Mouse (Mus musculus): Measurements from ENCODE around the gene Ttyh2. TPM values are rescaled to one million over a fixed set of nuclear protein-coding genes. Genes with fewer than 3 reads are reported as not detected.
"Not testable (repeated sequence)": the region's sequence is repeated elsewhere in the genome, so short reads cannot be mapped to it uniquely, and the experiment has no call there.

Ttyh2 gene
- total RNA-seq, 2 experiments from 2014 or later = 0.40 to 0.88 TPM

GRCm38 (mm10) chr11:114656994-114657644 is 18.1 kb upstream of the Ttyh2 start:
- no peak for ATAC-seq (ENCODE audit: poor library complexity, severe bottlenecking)

DNA sequence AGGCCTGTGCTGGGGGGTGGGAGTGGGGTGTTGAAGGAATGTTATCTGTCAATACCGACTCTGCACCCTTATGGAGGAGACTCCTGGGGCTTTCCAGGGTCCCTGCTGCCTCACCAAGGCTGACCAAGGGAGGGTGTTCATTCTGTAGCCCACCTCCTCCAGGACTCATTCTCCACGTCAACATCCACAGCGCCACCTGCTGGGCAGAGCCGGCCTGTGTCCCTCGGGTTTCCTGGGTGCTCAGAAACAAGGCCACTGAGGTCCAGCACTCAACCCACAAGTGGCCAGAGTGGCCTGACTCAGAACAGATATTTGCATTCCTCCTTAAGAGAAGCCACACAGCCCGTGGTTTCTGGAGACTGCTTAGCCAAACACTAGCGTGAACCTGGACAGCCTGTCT is 17.5 kb upstream of the Ttyh2 start:
- ATAC-seq (ENCODE audit: poor library complexity, severe bottlenecking) = peak; percentile 62

DNA sequence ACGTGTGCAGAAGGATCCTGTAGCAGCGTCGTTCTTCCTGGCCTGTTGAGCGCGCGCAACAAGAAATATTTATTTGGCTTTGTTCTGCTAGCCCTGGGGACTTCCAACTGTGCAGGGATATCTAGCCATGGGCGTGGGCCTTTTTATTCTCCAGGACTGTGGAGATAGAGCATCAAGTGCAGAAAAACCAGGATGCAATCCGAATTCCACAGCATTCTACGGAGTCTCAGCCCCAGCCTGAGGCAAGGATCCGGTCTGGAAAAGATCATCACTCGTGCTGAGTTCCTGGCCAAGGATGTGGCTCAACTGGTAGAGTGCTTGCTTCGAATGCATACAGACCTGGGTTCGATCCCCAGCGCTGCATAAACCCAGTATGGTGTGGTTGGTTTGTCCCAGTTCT is 13.1 kb upstream of the Ttyh2 start:
- ATAC-seq (ENCODE audit: poor library complexity, severe bottlenecking) = no peak

- ATAC-seq (ENCODE audit: poor library complexity, severe bottlenecking) = peak; percentile 90
These were observed 12.4 kb upstream of the Ttyh2 start for GRCm38 (mm10) chr11:114662746-114663362.

DNA sequence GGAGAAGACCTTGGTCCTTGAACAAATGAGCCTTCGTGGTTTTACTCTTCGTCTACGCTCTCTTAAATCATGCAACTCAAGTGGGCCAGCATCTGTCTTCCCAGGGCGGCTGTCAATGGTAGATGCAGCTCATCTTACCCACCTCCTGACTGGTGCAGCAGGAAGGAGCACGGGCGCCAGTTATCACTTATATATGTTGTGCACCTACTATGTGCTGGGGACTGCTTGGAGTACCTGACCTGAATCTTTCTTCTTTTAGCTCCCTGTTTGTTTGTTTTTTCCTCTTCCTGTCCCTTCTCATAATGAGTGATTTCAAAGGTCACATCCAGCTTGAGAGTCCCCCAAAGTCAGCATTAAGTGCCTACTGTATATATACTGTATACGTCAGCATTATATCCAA is 11.1 kb upstream of the Ttyh2 start:
- ATAC-seq (ENCODE audit: poor library complexity, severe bottlenecking) = no peak

DNA sequence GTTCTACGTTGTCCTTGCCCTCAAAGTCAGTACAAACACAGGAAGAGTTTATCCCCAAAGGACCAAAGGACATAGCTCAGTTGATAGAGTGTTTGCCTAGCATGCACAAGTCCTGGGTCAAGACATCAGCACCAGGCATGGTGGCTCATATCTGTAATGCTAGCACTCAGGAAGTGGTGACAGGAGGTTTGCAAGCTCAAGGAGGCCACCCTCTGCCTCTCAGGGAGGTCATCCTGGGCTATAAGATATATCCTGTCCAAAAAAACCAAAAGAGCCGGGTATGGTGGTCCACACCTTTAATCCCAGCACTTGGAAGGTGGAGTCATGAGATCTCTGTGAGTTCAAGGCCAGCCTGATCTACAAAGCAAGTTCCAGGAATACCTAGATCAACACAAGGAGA is 9.8 kb upstream of the Ttyh2 start:
- ATAC-seq (ENCODE audit: poor library complexity, severe bottlenecking) = no peak

DNA sequence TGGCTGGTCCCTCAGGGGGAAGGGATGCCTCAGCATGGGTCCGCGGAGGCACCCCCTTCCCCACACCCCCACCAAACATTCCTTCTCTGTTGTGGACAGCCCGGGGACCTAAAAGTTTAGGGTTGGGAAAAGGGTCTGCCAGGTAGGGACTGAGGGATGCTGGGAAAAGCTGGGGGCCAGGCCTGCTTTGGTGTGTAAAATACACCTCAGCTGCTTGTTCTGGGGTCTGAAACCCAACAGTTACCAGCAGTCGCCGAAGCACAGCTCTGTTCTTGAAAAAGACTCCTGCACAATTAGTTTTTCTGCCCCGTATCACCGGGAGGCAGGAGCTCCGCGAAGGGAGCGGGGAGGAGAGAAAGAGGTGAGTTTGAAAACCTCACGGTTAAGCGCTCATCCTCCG is 8.4 kb upstream of the Ttyh2 start:
- no peak for ATAC-seq (ENCODE audit: poor library complexity, severe bottlenecking)

DNA sequence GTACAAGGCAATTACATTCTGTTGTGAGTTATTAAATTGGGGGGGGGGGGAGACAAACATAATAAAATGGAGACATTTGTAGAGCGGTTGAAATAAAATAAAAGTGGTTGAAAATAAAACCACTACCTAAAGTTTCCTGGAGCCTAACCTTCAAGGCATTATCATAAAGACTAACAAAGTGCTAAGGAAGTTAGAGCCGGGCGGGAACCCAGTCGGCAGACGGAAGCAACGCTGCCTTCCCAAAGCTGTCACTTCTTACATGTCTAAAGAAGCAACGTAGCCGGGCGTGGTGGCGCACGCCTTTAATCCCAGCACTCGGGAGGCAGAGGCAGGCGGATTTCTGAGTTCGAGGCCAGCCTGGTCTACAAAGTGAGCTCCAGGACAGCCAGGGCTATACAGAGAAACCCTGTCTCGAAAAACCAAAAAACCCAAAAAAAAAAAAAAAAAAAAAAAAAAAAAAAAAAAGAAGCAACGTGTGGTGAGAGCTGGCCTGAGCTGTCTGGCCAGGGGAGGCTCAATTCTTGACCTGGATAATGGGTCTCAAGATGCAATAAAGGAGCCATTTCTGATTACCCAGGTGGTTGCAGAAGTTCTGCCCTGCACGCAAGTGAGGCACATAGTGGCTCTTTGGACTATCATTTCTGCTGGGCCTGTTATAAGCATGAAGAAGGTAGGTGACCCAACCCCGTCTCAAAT is 7.8 kb upstream of the Ttyh2 start:
- no peak for ATAC-seq (ENCODE audit: poor library complexity, severe bottlenecking)

- ATAC-seq (ENCODE audit: poor library complexity, severe bottlenecking) = not testable (repeated sequence)
These were observed 7.3 kb upstream of the Ttyh2 start for GRCm38 (mm10) chr11:114667932-114668285.

DNA sequence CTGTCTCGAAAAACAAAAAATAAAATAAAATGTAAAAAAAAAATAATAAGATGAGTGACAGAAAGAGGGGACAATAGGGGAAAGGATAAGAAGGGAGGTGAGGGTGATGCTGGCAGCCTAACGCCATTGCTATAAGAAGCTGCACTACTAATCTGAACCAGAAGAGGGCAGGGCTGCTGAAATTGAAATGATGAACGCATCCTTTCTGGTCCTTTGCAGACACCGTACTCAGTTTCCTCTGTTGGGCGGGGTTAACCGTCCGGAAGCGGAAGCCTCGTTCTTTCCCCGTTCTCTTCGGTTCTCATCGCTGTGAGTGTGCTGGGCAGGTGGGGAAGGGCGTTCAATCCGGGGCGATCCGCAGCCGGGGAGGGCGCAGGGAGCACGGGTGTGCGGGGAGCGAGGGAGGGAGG is 6.9 kb upstream of the Ttyh2 start, which contains the start of gene Rpl38:
Gene Rpl38 (plus strand): TSS at position 224 of the 410 bp plus-strand sequence.
- peak; percentile 85 for ATAC-seq (ENCODE audit: poor library complexity, severe bottlenecking)

DNA sequence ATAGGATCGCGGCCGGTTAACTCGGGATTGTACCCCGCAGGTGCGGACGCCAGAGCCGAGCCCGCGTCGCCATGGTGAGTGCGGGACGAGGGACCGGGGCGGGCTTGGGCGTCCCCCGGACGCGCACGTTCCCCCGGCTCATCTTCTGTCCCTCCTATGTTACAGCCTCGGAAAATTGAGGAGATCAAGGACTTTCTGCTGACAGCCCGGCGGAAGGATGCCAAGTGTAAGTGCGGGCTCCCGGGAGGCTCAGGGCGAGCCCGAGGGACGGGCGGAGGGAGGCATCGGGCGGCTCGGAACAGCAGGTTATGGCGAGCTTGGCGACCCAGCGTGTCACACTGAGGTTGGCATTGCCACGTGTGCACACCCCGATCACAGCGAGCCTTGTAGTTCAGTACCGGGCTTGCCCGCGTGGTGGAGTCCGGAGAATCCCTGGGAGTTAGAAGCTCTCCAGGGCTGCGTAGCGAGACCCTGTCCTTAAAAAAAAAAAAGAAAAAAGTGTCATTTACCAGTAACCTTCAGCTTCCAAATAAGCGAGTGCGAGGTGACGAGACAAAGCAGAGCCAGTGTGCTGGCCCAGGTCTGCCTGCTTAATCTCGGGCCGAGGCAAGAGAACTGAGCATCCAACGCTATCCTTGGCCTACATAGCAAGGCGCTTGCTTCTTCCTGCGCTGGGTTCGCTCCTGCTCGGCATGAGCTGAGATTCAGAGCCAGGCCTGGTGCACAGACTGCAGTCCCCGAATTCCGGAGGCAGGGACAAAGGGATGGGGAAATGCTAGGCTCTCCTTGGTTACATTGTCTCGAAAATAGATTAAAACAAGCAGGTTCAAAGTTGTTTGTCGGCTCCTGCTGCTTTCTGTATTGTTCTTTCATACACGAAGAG is 6.2 kb upstream of the Ttyh2 start:
- ATAC-seq (ENCODE audit: poor library complexity, severe bottlenecking) = peak; percentile 66

GRCm38 (mm10) chr11:114669651-114670168 is 5.5 kb upstream of the Ttyh2 start:
- peak; percentile 15; the same call in 1 of the 2 replicates for ATAC-seq (ENCODE audit: poor library complexity, severe bottlenecking)

DNA sequence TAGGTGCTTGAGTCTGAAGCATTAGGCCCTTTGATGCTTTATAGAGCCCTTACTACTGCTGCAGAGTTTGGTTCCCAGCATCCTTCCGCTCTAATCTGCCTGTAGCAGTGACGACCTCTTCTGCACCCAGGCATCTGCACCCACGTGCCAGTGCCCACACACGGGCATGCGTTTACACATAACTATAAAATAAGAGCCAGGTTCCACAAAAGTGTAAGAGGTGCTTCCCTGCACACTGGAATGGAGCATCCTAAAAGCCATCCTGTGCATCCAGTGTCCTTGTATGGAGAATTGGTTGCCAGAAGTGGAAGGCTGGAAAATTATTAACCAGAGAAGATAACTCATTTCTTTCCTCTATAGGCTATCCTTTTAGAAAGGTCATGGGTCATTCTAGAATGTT is 4.1 kb upstream of the Ttyh2 start:
- ATAC-seq (ENCODE audit: poor library complexity, severe bottlenecking) = no peak

GRCm38 (mm10) chr11:114672794-114673718 is 2.2 kb upstream of the Ttyh2 start:
- no peak for ATAC-seq (ENCODE audit: poor library complexity, severe bottlenecking)

DNA sequence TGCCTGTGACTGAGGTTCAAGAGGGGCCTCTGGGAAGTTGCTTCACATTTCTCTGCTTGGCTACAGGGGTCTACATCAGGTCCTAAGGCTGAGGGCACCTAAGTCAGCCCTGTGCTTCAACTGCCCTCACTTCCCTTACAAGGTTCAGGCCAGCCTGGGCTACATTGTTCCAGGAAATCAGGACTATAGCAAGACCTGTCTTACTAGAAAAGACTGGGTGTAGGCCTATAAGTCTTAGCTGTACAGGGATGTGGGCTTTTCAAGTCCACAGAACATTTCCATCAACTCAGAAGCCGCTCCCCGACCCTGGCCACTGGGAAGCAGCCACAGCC is 1.5 kb upstream of the Ttyh2 start:
- ATAC-seq (ENCODE audit: poor library complexity, severe bottlenecking) = no peak

DNA sequence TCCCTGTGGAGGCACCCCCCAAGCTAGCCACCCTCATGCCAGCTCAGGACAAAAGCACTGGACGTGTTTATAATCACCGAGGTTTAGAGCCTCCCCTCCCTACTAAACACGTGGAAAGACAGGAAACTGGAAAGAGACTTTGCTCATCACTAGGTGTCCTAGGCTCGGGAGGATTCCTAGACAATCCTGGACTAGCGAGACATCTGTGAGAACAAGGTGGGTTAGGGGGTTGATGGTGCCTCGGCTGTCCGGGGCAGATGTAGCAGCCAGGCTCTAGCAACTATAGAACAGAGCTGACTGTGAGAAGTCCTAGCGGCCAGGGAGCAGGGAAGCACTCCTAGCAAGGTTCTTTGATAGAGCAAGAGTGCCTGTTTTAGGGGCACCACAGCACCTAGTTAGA is 1.1 kb upstream of the Ttyh2 start:
- ATAC-seq (ENCODE audit: poor library complexity, severe bottlenecking) = no peak

DNA sequence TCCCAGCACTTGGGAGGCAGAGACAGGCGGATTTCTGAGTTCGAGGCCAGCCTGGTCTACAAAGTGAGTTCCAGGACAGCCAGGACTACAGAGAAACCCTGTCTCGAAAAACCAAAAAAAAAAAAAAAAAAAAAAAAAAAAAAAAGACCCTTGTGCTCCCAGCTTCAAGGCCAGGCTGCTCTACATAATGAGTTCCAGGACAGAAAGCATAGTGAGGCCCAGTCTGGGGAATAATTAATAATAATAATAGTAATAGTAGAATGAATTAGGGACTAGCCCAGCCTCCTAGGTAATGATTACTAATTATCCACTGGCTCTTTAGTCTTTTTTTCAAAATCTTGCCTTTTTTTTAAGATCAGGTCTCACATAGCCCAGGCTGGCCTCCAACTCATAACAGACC is 435 bp upstream of the Ttyh2 start:
- not testable (repeated sequence) for ATAC-seq (ENCODE audit: poor library complexity, severe bottlenecking)

DNA sequence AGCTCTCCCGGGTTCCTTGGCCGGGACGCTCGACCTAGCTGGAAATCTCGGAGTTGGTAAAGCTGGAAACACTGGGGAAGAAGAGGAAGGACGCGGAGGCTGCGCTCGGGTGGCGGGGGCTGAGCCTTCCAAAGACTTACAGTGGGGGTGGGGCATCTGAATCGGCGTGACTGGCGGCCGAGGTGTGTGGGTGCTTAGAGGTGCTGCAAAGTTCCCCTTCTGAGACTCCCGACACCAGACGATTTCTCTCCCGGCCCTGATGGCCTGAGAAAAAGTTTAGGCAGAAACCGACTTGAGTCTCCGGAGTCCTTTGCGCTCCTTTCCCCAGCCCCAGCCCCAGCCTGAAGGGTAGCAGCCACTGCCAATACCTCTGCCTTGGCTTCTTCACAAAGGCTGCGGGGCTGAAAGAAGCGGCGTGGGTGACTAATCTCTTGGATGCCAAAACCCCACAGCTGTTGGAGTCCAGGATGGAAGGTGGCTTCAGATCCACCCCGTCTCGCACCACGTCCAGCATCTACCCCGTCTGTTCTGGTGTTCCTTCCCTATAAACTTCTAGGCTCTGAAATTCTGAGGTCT is 683 bp downstream of the Ttyh2 start:
- peak; percentile 49 for ATAC-seq (ENCODE audit: poor library complexity, severe bottlenecking)

GRCm38 (mm10) chr11:114676431-114676830 is 1.2 kb downstream of the Ttyh2 start:
- ATAC-seq (ENCODE audit: poor library complexity, severe bottlenecking) = peak; percentile 25; the same call in 1 of the 2 replicates
